Mouse (Mus musculus) erythroblast, embryonic 14.5 days (primary cell): ENCODE data around the gene Tmem131.

ENCODE experiments used
- GATA1 ChIP-seq: IDR thresholded peaks from 2 replicates; pipeline ENCODE4 v1.6.1; 2012; ENCODE audit warnings: low read length, inconsistent platforms, mixed read lengths
- TAL1 ChIP-seq: IDR thresholded peaks from 3 replicates; pipeline ENCODE4 v1.6.1; 2012; ENCODE audit warnings: low read length, inconsistent platforms, mixed read lengths

GRCm38 (mm10) chr1:36851392-36851791, 92.1 kb downstream of the Tmem131 start:
- TF ChIP-seq GATA1, result no peak
- no peak for TF ChIP-seq TAL1
